Mouse (Mus musculus) embryonic fibroblast, embryonic 13.5 days (primary cell): ENCODE data around the gene Gpr153. TPM values are rescaled to one million over a fixed set of nuclear protein-coding genes. Genes with fewer than 3 reads are reported as not detected.

Experiments used
- H3K27ac ChIP-seq: 2 replicates; pipeline ENCODE4 v1.5.1; 2012; ENCODE audit warnings: low read length, control low read depth, inconsistent platforms; ENCODE audit not compliant: insufficient read depth
- H3K4me1 ChIP-seq: 2 replicates; pipeline ENCODE4 v1.6.1; 2011; ENCODE audit warnings: low read length; ENCODE audit not compliant: control insufficient read depth, insufficient read depth
- H3K4me3 ChIP-seq: 2 replicates; pipeline ENCODE4 v1.5.1; 2011; ENCODE audit warnings: mild to moderate bottlenecking, control low read depth, low read length; ENCODE audit not compliant: insufficient read depth
- CTCF ChIP-seq: IDR thresholded peaks from 2 replicates; pipeline ENCODE4 v1.5.1; 2011; ENCODE audit warnings: mild to moderate bottlenecking, control low read depth, low read length, moderate library complexity, borderline replicate concordance; ENCODE audit not compliant: insufficient read depth
- POLR2A ChIP-seq: IDR thresholded peaks from 2 replicates; pipeline ENCODE4 v1.6.1; 2011; ENCODE audit warnings: low read depth, mild to moderate bottlenecking, control low read depth, low read length, moderate library complexity
- polyA plus RNA-seq: library from polyadenylated mRNA; stranded (reverse); fragments of >200 nt; gene quantifications from 2 replicates; pipeline ENCODE4 v1.2.4, GENCODE M21; 2011; ENCODE audit warnings: low read depth; ENCODE audit not compliant: missing spikeins, insufficient read length

Gpr153 gene
- polyA plus RNA-seq, 1 experiment = 79.1 TPM

GRCm38 (mm10) chr4:152325574-152326411 lies 51.8 kb downstream of the Gpr153 start, which contains the start of gene Rpl22:
Gene Rpl22, plus strand, starts transcription at chr4:152325742.
- TF ChIP-seq POLR2A = peak; percentile 92
- TF ChIP-seq CTCF = no peak
- peak within 1 kb of the TSS; percentile 100 for H3K4me3 ChIP-seq
- 0 out of 2 replicates have a peak, but pooled peaks cover 2% of the 10 kb centered on the region for H3K4me1 ChIP-seq
- H3K27ac ChIP-seq = peak within 1 kb of the TSS; percentile 19

GRCm38 (mm10) chr4:152326543-152326942 lies 52.5 kb downstream of the Gpr153 start:
- TF ChIP-seq CTCF (no peak), POLR2A (no peak)
- H3K27ac ChIP-seq = no peak overlapping the region
- 0 out of 2 replicates have a peak, but pooled peaks cover 2% of the 10 kb centered on the region for H3K4me1 ChIP-seq
- peak overlapping the region; percentile 100 for H3K4me3 ChIP-seq

GRCm38 (mm10) chr4:152328691-152329090 lies 54.7 kb downstream of the Gpr153 start:
- Histone ChIP-seq H3K4me1 (0 out of 2 replicates have a peak, but pooled peaks cover 2% of the 10 kb centered on the region), H3K27ac (no peak overlapping the region), H3K4me3 (no peak overlapping the region)
- peak; percentile 33; the same call in 1 of the 2 replicates for TF ChIP-seq CTCF
- no peak for TF ChIP-seq POLR2A

- Histone ChIP-seq H3K4me1 (no peaks in the 10 kb centered on the region), H3K4me3 (no peak overlapping the region), H3K27ac (no peak overlapping the region)
- TF ChIP-seq CTCF (peak; percentile 97), POLR2A (no peak)
Observed at GRCm38 (mm10) chr4:152332952-152333351, 58.9 kb downstream of the Gpr153 start.

GRCm38 (mm10) chr4:152333587-152333986 lies 59.6 kb downstream of the Gpr153 start:
- TF ChIP-seq CTCF (no peak), POLR2A (no peak)
- Histone ChIP-seq H3K4me1 (no peaks in the 10 kb centered on the region), H3K4me3 (no peak overlapping the region), H3K27ac (no peak overlapping the region)

Other genes with a start within 250 kb of the Gpr153 start
- gene Zbtb48, start 246.6 kb upstream of the Gpr153 start, polyA plus RNA-seq = 5.7 and 7.5 TPM in 2 replicates
- gene Tas1r1, start 235.7 kb upstream of the Gpr153 start, polyA plus RNA-seq = not detected in 2 replicates
- gene Nol9, start 234.9 kb upstream of the Gpr153 start, polyA plus RNA-seq = 29.2 and 32.2 TPM in 2 replicates
- gene Plekhg5, start 201.7 kb upstream of the Gpr153 start, polyA plus RNA-seq = 5.1 and 8.8 TPM in 2 replicates
- 1.9 TPM in 1 of 2 replicates, not detected in the other for gene Tnfrsf25, start 158.3 kb upstream of the Gpr153 start, polyA plus RNA-seq
- gene Espn, start 121.9 kb upstream of the Gpr153 start, polyA plus RNA-seq = 0.56 and 0.68 TPM in 2 replicates
- gene Hes2, start 115.4 kb upstream of the Gpr153 start, polyA plus RNA-seq = not detected in 2 replicates
- gene Acot7, start 96.1 kb upstream of the Gpr153 start, polyA plus RNA-seq = 79.9 and 108 TPM in 2 replicates
- not detected in 2 replicates for gene Hes3, start 17.4 kb downstream of the Gpr153 start, polyA plus RNA-seq
- 34.2 and 42.7 TPM in 2 replicates for gene Icmt, start 23.0 kb downstream of the Gpr153 start, polyA plus RNA-seq
- 0.81 and 1.5 TPM in 2 replicates for gene Rnf207, start 44.8 kb downstream of the Gpr153 start, polyA plus RNA-seq
- gene Rpl22, start 51.5 kb downstream of the Gpr153 start, polyA plus RNA-seq = 1,143 and 1,246 TPM in 2 replicates
- gene Chd5, start 64.4 kb downstream of the Gpr153 start, polyA plus RNA-seq = 0.56 and 0.78 TPM in 2 replicates
- 2.4 and 4.0 TPM in 2 replicates for gene Nphp4, start 202.5 kb downstream of the Gpr153 start, polyA plus RNA-seq
- 2.6 and 3.6 TPM in 2 replicates for gene Kcnab2, start 203.6 kb downstream of the Gpr153 start, polyA plus RNA-seq